Mouse (Mus musculus): ENCODE results near the gene Dcaf11.

Dcaf11 gene

DNA sequence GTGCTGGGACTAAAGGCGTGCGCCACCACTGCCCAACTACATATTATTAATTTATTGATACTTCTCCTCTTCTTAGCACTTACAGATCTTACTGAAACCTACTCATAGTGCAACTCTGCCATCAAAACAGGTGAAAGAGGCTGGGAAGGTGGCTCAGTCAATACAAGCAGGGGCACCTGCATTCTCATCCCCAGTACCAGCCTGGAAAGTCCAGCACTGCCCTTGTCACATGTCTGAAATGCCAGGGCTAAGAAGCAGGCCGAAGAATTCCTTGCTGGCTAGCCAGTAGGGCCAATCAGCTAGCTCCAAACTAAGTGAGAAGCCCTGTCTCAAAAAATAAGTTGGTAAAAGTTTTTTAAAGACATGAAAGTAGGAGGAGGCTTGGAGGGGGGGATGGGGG is 2.2 kb upstream of the Dcaf11 start:
- DNase-seq: no peak

DNA sequence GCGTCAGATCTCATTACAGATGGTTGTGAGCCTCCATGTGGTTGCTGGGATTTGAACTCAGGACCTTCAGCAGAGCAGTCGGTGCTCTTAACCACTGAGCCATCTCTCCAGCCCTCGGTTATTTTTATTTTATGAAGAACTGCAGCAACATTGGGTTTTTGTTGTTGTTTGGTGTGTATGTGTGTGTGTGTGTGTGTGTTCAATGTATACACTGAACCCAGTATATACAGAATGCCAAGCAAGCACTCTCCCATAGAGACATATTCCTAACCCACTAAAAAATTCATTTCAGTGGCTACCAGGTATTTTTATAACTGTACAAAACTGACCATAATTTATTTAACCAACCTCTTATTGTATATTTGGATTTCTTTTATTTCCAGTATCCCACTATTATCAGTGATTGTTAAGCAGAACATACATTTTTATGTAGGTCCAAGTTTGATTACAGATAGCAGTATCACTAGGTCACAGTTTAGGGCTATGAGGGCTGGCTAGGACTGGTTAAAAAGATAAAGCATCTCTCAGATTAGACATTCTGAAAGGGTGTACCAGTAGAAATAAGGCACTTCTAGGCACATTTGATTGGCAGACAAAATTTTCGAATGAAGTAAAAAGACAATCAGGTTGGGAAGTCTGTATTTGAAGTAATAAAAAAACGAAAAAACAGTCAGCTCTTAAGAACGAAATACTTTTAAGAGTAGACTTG is 912 bp upstream of the Dcaf11 start:
- DNase-seq: no peak

DNA sequence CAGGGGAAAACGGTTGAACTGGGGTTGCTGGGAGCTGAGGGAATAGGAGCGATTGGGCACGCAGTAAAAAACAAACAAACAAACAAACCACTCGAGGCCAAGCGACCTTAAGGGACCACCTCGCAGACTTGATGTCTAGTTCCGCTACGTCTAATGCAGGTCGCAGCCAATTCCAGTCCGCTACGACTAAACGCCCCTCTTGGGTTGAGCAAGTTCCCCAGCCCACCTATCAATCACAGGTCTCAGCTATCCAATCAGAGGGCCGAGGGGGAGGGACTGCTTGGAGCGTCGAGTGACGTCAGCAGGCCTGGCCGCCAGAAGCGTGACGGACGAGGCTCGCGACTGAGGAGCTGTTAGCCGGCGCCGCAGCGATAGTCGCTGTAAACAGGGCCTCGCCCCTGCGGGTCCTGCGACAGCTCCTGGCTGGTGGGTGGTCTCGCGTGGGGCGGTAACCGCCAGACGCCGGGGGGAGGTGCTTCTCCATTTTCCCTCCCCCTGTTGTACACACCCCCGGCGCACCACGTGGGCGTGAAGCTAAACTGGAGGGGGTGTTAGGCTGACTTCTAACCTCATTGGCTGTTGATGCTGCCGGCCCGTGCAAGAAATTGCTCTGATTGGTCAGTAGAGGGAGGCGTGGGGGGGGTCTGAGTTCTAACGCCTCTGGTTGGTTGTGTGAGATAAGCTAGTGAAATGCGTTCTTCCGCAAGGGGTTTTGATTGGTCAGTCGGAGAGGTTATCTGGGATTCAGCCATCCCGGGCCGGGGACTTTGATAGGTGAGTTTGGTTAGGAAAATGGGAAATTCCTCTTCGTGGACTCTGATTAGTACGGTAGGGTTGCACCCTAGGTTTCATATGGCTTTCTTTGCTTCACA is 632 bp downstream of the Dcaf11 start, which contains the start of gene A730061H03Rik:
Gene A730061H03Rik (minus strand): TSS at position 205 of the 872 bp plus-strand sequence.
- peak; percentile 98 for DNase-seq

DNA sequence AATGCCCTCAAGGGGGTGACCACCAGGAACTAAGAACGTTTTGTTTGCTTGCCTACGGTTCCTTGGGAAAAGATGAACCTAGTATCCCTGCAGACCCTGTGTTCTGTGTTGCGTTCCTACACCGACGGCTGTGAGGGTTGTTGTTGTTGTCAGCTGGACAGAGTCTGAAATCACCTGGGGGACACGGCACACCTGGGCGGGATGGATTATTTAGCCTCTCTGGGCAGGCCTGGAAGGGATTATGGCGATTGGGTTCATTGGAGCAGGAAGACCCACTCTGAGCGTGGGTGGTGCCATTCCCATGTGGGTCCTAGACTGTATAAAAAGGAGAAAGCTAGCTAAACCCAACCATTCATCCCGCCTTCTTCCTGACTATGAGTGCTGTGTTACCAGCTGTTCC is 2.1 kb downstream of the Dcaf11 start:
- DNase-seq: no peak

DNA sequence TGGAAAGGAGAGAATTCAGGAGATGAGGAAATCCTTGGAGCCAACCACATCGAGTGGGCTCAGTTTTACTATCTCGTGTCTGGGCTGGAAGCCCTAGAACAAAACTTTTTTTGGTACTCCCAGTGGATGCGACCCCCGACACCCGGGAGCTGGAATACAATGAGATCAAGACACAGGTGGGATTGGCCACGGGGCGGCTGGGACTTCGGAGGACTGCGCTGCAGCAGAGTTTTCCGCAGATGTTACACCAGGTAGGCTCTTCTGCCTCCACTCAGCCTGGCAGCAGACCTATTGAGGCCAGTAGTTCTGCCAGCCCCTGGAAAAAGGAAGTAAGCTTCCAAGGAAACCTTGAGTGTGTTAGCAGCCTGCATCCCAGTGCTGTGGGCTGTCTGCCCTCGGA is 3.4 kb downstream of the Dcaf11 start:
- no peak for DNase-seq

DNA sequence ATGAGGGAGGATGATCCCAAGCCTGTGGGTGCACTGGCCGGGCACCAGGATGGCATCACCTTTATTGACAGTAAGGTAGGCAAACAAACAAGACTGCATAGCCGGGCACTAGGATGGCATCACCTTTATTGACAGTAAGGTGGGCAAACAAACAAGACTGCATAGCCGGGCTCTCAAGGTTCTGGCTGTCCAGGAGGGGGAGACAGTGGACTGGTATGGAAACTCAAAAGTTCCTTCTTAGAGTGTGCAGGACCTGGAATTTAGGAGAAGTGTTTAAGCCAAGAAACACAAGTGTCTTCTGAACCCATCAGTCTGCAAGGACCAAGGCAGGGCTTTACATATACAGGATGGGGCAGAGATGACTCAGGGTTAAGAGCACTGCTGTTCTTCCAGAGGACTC is 5.9 kb downstream of the Dcaf11 start:
- no peak for DNase-seq

DNA sequence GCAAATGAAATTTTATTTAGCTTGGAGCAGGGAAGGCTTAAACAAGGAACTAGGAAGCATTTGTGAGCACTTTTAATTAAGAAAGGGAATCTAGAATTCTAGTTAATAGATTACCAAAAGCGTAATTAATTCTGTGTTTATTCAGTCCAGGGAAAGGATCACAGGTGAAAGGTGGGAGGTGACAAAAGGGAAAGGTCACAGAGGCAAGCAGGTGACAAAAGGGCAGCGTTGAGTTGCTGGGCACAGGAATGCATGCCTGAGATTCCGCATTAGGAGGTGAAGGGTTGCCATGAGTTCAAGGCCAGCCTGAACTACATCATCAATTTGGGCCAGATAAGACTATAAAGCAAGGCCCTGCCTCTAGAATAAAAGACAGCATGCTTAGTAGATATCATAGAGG is 7.7 kb downstream of the Dcaf11 start:
- DNase-seq: no peak

DNA sequence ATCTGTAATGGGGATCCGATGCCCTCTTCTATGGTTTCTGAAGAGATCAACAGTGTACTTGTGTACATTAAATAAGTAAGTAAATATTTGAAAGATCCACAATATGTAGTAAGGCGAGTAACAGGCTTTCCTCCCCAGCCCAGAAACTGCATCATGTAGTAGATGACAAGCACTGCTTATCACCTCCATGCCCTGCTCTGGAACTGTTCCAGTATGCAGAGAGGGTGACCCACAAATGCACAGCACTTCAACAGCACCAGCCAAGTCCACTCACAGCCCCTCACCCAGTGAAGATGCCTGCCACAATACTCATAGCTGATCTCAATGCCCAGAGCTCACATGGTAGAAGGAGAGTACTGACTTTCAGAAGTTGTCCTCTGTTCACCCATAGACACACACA is 10.8 kb downstream of the Dcaf11 start:
- no peak for DNase-seq

DNA sequence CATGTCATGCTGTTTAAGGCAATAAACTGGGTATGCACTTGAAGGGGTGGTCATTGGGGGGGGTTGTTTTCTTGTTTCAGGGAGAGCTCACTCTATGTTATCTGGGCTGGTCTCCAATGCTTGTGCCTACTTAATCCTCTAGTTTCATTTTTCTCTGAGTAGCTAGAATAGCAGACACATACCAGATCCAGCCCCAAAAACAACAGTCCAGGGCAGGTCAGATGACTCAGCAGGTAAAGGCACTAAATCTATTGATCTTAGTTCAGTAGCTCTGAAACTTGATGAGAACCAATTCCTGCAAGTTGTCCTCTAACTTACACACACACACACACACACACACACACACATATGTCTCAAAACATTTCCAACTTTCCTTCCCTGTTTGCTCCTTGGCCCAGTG is 12.0 kb downstream of the Dcaf11 start:
- DNase-seq: no peak

DNA sequence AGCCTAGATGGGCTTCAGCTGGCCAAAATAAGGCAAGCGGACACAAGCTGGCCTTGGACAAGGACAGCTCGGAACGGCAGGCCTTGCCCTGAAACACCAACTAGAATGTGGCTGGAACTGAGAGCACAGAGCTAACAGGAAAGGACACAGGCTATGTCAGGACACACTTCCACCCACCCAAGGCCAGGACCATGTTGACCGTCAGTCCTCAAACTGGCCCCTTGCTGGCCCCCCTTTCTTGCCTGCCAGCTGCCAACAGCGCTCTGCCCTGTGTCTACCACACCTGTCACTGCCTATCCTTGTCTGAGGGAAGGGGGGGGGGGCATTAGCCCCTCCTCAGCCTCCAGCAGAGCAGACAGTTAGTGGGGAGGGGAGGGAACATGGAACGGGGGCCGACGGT is 15.5 kb downstream of the Dcaf11 start, which contains the start of gene Fitm1:
Gene Fitm1 (plus strand): TSS at position 316 of the 400 bp plus-strand sequence.
- DNase-seq: no peak

DNA sequence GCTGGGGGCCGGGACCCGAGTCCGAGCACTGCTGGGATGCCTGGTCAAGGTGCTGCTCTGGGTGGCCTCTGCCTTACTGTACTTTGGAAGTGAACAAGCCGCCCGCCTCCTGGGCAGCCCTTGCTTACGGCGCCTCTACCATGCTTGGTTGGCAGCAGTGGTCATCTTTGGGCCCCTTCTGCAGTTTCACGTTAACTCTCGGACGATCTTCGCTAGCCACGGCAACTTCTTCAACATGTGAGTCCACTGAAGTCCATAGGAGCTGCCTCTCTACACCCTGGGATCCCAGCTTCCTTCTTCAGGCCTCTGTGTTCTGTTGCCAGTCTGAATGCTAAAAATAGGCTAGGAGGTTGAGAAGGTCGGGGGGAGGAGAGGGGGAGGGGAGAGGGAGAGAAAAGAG is 15.9 kb downstream of the Dcaf11 start:
- no peak for DNase-seq

DNA sequence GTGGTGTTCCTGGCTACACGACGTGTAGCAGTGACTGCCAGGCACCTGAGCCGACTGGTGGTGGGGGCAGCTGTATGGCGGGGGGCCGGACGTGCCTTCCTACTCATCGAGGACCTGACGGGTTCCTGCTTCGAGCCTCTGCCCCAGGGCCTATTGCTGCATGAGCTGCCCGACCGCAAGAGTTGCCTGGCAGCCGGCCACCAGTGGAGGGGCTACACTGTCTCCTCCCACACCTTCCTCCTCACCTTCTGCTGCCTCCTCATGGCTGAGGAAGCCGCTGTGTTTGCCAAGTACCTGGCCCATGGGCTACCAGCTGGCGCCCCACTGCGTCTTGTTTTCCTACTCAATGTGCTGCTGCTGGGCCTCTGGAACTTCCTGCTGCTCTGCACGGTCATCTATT is 16.6 kb downstream of the Dcaf11 start:
- DNase-seq: no peak

DNA sequence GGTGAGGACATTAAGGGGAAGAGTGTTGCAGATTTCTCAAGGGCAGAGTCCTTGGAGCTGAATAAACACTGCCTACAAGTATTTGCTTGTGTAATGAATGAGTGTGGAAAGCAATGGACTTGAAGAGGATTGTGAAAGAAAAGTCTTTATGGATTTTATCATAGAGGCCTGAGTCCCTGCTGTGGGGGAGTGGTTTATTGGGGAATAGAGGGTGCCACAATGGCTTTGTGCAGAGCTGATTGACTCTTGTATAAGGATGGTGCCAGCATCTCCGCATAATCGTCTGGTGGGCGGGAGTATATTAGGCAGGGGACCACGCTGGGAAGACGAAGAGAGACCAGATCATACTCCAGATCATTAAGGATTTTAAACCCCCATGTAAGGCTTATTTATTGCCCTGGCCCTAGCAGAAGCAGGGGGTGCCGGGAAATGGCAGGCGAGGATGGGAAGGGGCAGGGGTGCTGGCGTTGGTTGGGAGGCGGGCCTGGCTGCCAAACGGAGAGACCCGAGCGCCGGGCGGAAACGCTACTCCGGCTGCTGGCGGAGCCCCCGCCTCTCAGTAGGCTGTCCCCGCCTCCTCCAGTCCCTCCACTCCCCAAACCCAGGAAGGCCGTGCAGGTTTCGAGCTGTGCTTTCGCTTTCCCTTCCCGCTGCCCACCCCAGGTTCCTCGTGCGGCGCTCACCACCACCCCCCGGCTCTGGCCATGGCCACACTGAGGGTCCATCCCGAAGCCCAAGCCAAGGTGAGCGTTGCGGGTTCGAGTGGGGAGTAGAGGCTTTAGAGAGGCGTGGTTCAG is 18.3 kb downstream of the Dcaf11 start, which contains the start of gene Psme1:
Gene Psme1 (plus strand): TSS at position 253 of the 797 bp plus-strand sequence.
- DNase-seq: peak; percentile 77

DNA sequence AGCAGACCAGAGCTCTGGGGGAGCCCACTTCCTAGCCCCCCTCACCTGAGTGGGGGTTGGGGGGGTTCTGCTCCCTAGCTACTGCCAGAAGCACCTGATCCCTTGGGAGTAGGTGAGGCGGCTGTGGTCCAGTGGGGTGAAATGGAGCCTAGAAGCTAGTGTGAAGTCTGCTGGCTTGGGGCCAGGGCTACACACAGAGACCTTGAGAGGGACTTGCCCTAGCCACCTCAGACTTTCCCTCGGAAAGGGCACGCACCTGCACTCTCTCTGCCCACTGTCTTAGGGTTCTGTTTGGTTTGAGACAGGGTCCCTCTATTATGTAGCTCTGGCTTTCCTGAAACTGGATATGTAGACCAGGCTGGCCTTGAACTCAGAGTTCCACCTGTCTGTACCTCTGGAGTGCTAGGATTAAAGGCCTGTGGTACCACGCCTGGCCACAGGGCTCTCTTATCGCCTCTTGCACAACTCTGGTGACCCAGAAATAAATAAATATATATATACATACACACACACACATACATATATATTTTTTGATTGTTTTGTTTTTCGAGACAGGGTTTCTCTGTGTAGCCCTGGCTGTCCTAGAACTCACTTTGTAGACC is 19.0 kb downstream of the Dcaf11 start:
- no peak for DNase-seq

DNA sequence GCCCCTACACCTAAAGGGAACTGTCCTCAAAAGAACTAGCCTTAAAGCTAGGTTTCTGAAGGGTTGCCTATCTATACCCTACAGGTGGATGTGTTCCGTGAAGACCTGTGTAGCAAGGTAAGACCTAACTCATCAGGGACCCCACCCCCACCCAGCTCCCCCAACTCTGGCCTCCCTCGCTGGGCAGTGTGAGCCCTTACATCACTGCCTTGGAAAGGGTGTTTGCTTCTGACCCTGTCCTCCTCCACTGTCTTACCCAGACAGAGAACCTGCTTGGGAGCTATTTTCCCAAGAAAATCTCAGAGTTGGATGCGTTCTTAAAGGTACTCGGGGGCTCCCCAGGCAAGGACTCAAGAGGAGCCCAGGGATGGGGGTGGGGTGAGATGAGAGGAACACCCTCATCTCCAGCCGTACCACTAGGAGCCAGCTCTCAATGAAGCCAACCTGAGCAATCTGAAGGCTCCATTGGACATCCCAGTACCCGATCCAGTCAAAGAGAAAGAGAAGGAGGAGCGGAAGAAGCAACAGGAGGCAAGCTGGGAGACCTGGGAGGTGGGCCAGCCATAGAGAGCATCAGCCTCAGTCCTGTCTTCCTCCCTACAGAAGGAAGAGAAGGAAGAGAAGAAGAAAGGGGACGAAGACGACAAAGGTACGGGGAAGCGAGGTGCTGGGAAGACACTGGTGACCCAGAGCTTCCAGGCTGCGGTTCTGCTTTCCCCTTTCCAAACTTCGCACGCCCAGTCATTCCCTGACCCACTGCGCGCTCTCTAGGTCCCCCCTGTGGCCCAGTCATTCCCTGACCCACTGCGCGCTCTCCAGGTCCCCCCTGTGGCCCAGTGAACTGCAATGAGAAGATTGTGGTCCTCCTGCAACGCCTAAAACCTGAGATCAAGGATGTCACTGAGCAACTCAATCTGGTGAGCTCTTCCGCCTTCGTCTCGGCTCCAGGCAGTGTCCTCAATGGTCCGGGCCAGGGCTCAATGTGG is 20.0 kb downstream of the Dcaf11 start:
- no peak for DNase-seq

DNA sequence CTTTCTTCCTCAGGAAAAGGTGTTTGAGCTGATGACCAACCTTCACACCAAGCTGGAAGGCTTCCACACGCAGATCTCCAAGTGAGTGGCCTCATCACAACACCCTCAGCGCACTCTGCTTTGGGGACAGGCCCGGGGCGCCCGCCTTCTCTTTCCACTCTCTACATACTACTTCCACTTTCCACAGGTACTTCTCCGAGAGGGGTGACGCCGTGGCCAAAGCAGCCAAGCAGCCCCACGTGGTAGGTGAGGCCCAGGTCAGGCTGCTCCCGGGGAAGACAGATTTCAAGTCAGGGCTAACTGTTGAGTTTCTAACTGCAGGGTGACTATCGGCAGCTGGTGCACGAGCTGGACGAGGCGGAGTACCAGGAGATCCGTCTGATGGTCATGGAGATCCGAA is 20.9 kb downstream of the Dcaf11 start:
- DNase-seq: no peak

DNA sequence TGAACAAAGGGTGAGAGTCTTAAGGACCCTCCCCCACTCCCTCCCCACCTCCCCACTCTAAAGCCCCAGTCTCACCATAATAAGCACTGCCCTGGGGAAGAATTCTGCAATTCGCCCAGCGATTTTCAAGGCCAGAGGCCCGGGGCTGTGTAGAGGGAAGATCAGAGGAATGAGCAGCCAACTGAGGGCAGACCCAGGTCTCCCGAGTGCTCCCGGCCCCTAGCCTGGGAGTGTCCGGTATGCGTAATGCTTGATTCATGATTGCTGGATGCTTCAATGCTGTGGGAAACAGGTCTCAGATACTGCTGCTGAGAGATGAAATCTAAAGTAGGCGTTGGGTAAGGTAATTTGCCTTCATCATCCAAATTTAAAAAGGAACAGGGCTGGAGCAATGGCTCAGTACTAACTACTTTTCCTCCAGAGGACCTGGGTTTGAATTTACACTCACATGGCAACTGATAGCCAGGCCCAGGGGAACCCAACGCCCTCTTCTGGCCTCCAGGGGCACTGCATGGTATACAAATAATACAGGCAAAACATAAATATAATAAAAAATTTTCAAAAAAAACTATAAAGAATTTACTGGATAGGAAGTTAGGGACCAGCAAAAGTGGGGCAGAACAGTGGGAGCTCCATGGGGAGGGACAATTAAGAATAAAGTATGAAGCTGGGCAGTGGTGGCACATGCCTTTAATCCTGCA is 22.3 kb downstream of the Dcaf11 start:
- no peak for DNase-seq

DNA sequence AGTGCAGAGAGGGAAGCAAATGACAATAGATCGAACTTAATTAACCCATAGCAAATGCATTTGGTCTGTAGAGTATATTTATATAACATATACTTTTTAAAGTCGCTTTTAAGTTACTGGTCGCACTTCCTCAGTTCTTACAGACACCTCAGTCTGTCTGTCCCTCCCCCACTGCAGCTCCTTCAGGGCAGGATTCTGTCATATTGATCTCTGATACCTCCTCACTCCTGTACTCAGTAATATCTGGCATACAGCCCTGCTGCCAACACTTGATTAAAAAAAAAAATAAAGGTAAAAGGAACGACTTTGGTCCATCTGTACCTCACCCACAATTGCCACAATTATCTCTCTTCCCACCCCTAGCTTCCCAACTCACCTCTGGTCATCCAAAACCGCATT is 24.5 kb downstream of the Dcaf11 start:
- DNase-seq: no peak

DNA sequence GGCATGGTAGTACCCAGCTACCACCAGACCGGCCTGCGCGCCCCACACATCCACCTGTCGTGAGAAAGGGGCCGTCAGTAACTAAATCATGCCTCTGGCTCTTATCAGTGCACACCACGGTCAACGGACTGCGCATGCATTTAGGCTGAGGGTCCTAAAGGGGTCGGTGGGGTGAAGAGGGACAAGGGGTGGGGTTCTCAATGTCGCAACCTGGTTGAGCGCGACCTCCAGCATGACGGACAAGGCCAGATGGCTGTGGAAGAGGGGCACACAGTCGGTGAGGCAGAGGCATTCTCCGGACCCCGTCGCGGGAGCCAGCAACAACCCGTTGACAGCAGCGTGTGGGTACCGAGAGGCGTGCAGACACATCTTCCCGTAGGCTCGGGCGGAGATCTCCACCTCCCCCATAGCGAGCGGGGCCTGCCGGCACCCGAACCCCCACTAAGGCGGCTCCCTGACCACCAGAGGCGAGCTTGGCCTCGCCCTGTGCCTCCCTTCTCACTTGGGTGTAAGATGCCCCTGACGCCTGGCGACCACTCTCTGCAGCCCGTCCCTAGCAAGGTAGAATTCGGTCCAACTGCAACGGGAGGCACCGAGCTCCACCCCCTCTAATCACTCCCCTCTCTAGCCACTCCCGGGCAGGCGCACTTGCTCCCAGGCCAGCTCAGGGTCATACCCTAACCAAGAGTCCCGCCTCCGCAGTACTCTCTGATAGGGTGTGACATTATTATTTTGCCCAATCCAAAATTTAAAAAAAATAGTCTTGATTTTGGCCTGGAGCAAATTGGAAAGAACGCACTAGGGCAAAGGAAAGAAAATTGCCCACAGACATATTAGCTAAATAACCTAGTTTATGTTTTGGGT is 25.1 kb downstream of the Dcaf11 start, which contains the start of gene Emc9:
Gene Emc9 (minus strand): TSS at position 601 of the 864 bp plus-strand sequence.
- peak; percentile 69 for DNase-seq

DNA sequence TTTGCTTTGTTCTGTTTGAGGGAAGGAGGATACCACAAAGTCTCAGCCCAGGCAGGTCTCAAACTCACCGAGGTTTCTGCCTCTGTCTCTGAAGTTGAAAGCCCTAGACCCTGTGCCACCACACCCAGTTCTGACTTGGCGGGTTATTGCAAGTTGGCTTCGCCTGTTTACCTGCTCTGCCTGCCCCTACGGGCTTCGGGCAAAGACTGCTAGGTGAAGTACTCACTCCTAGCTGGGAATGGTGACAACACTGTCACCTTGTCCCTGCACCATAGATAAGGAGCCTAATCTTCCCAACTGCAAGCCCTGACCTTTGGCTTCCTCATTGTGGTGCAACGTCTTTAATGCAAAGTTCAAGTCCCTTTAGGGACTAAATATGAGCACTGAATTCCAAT is 25.8 kb downstream of the Dcaf11 start:
- no peak for DNase-seq
